Mouse (Mus musculus): ENCODE results near the gene Tril. TPM values are rescaled to one million over a fixed set of nuclear protein-coding genes. Genes with fewer than 3 reads are reported as not detected.

Gene Tril
- total and polyA plus RNA-seq, 3 experiments: not detected

DNA sequence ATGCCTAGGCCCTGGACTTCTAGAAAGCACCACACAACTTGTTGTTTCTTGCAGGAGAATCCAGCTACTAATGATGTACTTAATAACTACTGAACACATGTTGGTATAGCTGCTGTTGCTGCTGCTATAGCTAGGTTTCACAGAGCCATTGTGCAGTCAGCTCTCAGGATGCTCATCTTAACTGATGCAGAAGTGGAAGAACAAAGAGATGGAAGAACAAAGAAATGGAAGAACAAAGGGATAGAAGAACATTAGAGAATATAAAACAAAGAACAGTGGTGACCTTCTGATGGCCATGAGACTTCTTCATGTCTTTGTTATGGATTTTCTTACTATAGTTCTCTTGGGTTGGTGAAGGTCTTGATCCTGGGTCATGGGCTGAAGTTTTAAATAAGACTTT, 6.4 kb downstream of the Tril start:
- Histone ChIP-seq H3K4me2 (ENCODE audit: insufficient read depth, low read depth, poor library complexity, severe bottlenecking) (no peak overlapping the region), H3K27ac (ENCODE audit: insufficient read depth, low read depth) (no peak overlapping the region), H3K27me3 (replicated peaks) (no peaks in the 10 kb centered on the region), H3K4me3 (replicated peaks in 1 of 3; ENCODE audit: low read depth in 2 of 3, low read length in 2 of 3, poor library complexity in 1 of 3) (no peak overlapping the region), H3K36me3 (replicated peaks in 1 of 2; ENCODE audit: control insufficient read depth in 1 of 2, insufficient read depth in 1 of 2, low read length in 1 of 2) (no peaks in the 10 kb centered on the region), H3K9ac (ENCODE audit: insufficient read depth, low read depth) (no peak overlapping the region), H3K79me2 (replicated peaks; ENCODE audit: control insufficient read depth, extremely low read depth, insufficient read depth, poor library complexity, severe bottlenecking) (no peaks in the 10 kb centered on the region), H3K9me3 (replicated peaks; ENCODE audit: low read length) (peaks cover 13% of the 10 kb centered on the region), H3K4me1 (ENCODE audit: control insufficient read depth in 1 of 2, insufficient read depth in 2 of 2) (peaks cover 0 to 11% of the 10 kb centered on the region in 2 experiments; a peak in 2 of 4 replicates)
- DNase-seq (ENCODE audit: extremely low read depth): no peak
- in situ Hi-C loops (cut with MboI; ENCODE audit: low pct_ligation_motif_present, low pct_unique_long_range_greater_than_20kb, low sequenced_read_pairs) (no loop called here), dilution Hi-C loops (cut with MboI; ENCODE audit: extremely low pct_ligation_motif_present, extremely low pct_unique_long_range_greater_than_20kb, low sequenced_read_pairs) (no loop called here)
- TF ChIP-seq USF1 (IDR thresholded peaks at IDR 0.05; ENCODE audit: low read depth, low read length) (no peak), ETS1 (conservative IDR thresholded peaks at IDR 0.05; ENCODE audit: low read depth, low read length) (no peak), SMC3 (IDR thresholded peaks at IDR 0.05; ENCODE audit: low read depth, low read length) (no peak), RCOR1 (conservative IDR thresholded peaks at IDR 0.05; ENCODE audit: low read depth, low read length) (no peak), JUN (IDR thresholded peaks at IDR 0.05; ENCODE audit: insufficient read depth, low read depth, low read length) (no peak), JUND (conservative IDR thresholded peaks at IDR 0.05; ENCODE audit: low read depth, low read length) (no peak), ELF1 (IDR thresholded peaks at IDR 0.05; ENCODE audit: low read depth, low read length) (no peak), TCF12 (IDR thresholded peaks at IDR 0.05; ENCODE audit: low read depth, low read length) (no peak), BHLHE40 (IDR thresholded peaks at IDR 0.05; ENCODE audit: low read depth, low read length) (no peak), MAX (IDR thresholded peaks at IDR 0.05; ENCODE audit: low read length) (no peak), CHD1 (IDR thresholded peaks at IDR 0.05; ENCODE audit: low read depth, low read length) (no peak), MYC (IDR thresholded peaks at IDR 0.05; ENCODE audit: low read depth, low read length) (no peak), NELFE (IDR thresholded peaks at IDR 0.05; ENCODE audit: low read depth, low read length) (no peak), ZC3H11A (IDR thresholded peaks at IDR 0.05; ENCODE audit: low read depth, low read length) (no peak), POLR2AphosphoS2 (IDR thresholded peaks at IDR 0.05; ENCODE audit: low read depth, low read length) (no peak), UBTF (IDR thresholded peaks at IDR 0.05; ENCODE audit: low read depth, low read length) (no peak), MXI1 (IDR thresholded peaks at IDR 0.05; ENCODE audit: low read depth, low read length) (no peak), E2F4 (IDR thresholded peaks at IDR 0.05; ENCODE audit: insufficient replicate concordance, low read depth, low read length) (no peak), TBP (conservative IDR thresholded peaks at IDR 0.05; ENCODE audit: low read depth, low read length) (no peak)

DNA sequence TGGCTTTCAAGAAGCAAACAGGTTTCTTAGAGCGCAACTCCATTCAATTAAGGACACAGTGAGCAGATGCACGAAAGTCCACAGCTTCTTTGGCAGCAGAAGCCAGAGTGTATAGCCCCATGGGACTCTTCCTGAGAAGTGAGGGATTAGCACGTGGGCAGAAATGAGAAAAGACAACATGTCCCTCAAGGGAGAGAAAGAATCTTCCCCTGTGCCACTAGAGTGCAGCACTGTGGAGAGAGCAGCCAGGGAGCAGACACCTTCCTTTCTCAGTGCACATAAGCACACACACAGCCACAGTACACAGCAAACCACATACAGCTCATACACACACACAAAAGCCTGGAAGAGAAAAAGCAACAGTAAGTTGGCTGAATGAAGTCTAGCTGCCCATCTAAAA, 8.4 kb downstream of the Tril start:
- H3K4me2 ChIP-seq (ENCODE audit: insufficient read depth, low read depth, poor library complexity, severe bottlenecking): no peak overlapping the region
- no peak for DNase-seq (ENCODE audit: extremely low read depth)
- dilution Hi-C loops (cut with MboI; ENCODE audit: extremely low pct_ligation_motif_present, extremely low pct_unique_long_range_greater_than_20kb, low sequenced_read_pairs) (no loop called here), in situ Hi-C loops (cut with MboI; ENCODE audit: low pct_ligation_motif_present, low pct_unique_long_range_greater_than_20kb, low sequenced_read_pairs) (no loop called here)
- H3K36me3 ChIP-seq (replicated peaks in 1 of 2; ENCODE audit: control insufficient read depth in 1 of 2, insufficient read depth in 1 of 2, low read length in 1 of 2): no peaks in the 10 kb centered on the region
- H3K9ac ChIP-seq (ENCODE audit: insufficient read depth, low read depth): no peak overlapping the region
- H3K4me1 ChIP-seq (ENCODE audit: control insufficient read depth in 1 of 2, insufficient read depth in 2 of 2): peaks cover 0 to 11% of the 10 kb centered on the region in 2 experiments; a peak in 2 of 4 replicates
- H3K4me3 ChIP-seq (replicated peaks in 1 of 3; ENCODE audit: low read depth in 2 of 3, low read length in 2 of 3, poor library complexity in 1 of 3): no peak overlapping the region
- H3K27ac ChIP-seq (ENCODE audit: insufficient read depth, low read depth): no peak overlapping the region
- H3K79me2 ChIP-seq (replicated peaks; ENCODE audit: control insufficient read depth, extremely low read depth, insufficient read depth, poor library complexity, severe bottlenecking): no peaks in the 10 kb centered on the region
- H3K27me3 ChIP-seq (replicated peaks): no peaks in the 10 kb centered on the region
- no peaks in the 10 kb centered on the region for H3K9me3 ChIP-seq (replicated peaks; ENCODE audit: low read length)
- no peak for TF ChIP-seq UBTF (IDR thresholded peaks at IDR 0.05; ENCODE audit: low read depth, low read length)
- no peak for TF ChIP-seq SMC3 (IDR thresholded peaks at IDR 0.05; ENCODE audit: low read depth, low read length)
- TF ChIP-seq USF2 (conservative IDR thresholded peaks at IDR 0.05; ENCODE audit: low read depth, low read length): no peak
- TF ChIP-seq ELF1 (IDR thresholded peaks at IDR 0.05; ENCODE audit: low read depth, low read length): no peak
- TF ChIP-seq NRF1 (IDR thresholded peaks at IDR 0.05; ENCODE audit: low read depth, low read length): no peak
- peak in 1 of 2 experiments; percentile 45; a peak in 2 of 4 replicates for TF ChIP-seq CTCF (conservative IDR thresholded peaks at IDR 0.05 in 1 of 2, IDR thresholded peaks at IDR 0.05 in 1 of 2; ENCODE audit: low read depth in 2 of 2, low read length in 2 of 2)
- no peak for TF ChIP-seq POLR2A (IDR thresholded peaks at IDR 0.05; ENCODE audit: low read depth, low read length)
- no peak for TF ChIP-seq USF1 (IDR thresholded peaks at IDR 0.05; ENCODE audit: low read depth, low read length)
- no peak for TF ChIP-seq RAD21 (IDR thresholded peaks at IDR 0.05; ENCODE audit: low read depth, low read length)
- no peak for TF ChIP-seq RCOR1 (conservative IDR thresholded peaks at IDR 0.05; ENCODE audit: low read depth, low read length)
- TF ChIP-seq MAX (IDR thresholded peaks at IDR 0.05; ENCODE audit: low read length): 0 out of 2 replicates have a peak, but pooled peaks have one; percentile 11
